Mouse (Mus musculus) ovary, adult 10 weeks (tissue): ENCODE results near the gene Srd5a2. TPM values are rescaled to one million over a fixed set of nuclear protein-coding genes. Genes with fewer than 3 reads are reported as not detected.

ENCODE experiments used
- polyA plus RNA-seq: library from polyadenylated mRNA; stranded (reverse); fragments of 350-450 nt; fragmentation: Illumina TruSeq; extraction: RNeasy Lipid Tissue Mini Kit (QIAGEN cat#74804); gene quantifications from one replicate; pipeline ENCODE4 v1.2.3, GENCODE M21; 2014

Gene Srd5a2
- 22.9 TPM for polyA plus RNA-seq

GRCm38 (mm10) chr17:74047210-74048082 is at the start of gene Srd5a2:
Gene Srd5a2, minus strand, starts transcription at chr17:74047916.

Other genes starting within 250 kb of the Srd5a2 start
- gene Ehd3, start 243.8 kb downstream of the Srd5a2 start, polyA plus RNA-seq = 10.4 TPM
- 19.3 TPM for gene Xdh, start 97.7 kb downstream of the Srd5a2 start, polyA plus RNA-seq
- gene Memo1, start 247.6 kb upstream of the Srd5a2 start, polyA plus RNA-seq = 143 TPM